Mouse (Mus musculus) urinary bladder, postnatal 4 days (tissue): ENCODE measurements at regions not wholly inside any gene's neighbourhood (a gene's known extent, or its start where the extent isn't known, plus 50 kb on each side); places are given as distances from the start of the nearest gene placed in this dataset.

Source experiments
- DNase-seq, 2 experiments: peaks; one replicate each; pipeline ENCODE4 v3.0.0; 2021 to 2022; ENCODE audit warnings: low spot score in 2 of 2

DNA sequence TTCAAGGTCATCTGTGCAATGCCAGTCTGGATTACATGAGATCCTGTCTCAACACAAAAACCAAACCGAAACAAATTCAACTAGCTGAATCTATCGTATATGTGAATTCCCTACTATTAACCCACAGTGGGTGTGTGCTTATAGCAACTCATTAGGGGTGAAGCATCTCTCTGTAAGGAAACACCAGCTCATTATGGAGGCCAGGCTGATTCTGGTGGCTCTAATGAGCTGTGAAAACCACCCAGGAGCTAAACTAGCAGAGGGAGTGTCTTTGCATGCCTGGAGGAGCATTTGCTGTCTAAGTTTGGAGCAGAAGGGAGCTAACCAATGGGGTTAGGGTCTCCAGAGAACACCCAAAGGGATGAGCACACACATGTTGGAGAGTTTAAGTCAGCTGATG is 54.1 kb upstream of the Adamts2 start:
- DNase-seq: no peak

DNA sequence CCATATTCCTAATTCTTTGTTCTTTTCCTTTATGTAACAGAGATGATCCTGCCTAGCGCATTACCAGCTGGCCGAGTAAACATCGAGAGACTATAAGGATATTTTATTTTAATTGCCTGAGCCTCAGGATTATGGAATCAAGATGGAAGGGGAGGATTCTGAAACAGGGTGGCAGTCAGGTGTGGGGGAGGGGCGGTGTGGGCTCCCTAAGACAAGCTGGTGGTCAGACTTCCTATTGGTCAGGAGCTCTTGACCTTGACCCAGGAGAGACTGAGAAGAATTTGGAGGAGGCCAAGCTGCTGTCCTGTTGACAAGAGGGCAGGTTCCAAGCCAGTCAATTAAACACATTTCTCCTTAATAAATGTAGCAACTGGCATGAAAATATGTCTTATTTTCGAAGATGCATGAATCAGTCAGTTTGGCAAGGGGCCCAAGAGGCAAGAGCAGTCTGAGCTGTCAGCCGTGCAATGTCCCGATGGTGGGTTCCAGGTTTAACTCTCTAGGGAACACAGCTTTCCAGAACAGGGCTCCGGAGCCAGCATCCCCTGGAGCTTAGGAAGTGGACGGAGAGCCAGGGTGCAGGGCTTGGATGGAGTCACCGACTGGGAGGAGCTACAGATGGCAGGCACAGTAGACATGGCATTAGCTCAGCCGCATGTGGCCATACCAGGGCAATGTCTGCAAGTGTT is 55.3 kb upstream of the Adamts2 start:
- DNase-seq: no peak

DNA sequence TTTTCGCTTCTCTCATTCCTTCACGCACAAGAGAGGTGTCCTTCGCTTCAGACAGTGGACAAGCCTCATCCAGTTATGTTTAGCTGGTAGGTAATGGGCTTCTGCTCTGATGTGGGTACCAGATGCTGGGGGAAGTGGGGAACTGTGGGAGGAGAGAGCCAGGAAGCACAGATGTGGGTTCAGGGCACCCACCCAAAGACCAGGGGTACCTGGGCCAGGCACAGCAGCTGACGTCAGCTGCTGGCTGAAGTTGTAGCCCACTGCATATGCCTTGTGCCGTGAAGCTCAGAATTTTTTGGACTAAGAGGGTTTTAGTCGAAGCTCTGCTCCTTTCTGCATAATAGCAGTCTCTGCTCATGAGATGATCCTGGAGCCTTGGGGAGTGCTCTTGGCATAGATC is 56.5 kb upstream of the Adamts2 start:
- DNase-seq: no peak

DNA sequence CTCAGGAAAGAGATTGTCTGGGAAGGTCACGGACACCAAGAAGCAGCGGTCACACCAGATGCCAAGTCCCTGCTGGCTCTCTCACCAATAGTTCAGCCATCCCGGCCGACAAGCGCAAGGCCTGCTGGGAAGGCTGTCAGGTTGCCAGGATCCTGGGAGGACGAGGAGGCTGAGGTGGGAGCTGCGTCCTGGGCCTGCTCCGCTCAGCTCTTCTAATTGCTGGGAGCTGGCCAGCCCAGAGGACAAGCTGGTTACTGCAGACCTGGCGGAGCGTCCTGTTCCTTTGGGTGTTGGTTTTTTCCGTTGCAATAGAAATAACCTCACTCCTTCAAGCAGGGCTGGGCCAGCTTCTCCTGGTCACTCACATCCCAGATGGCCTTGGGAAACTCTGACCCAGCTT is 61.7 kb upstream of the Adamts2 start:
- DNase-seq: peak in 1 of 2 experiments; percentile 71

DNA sequence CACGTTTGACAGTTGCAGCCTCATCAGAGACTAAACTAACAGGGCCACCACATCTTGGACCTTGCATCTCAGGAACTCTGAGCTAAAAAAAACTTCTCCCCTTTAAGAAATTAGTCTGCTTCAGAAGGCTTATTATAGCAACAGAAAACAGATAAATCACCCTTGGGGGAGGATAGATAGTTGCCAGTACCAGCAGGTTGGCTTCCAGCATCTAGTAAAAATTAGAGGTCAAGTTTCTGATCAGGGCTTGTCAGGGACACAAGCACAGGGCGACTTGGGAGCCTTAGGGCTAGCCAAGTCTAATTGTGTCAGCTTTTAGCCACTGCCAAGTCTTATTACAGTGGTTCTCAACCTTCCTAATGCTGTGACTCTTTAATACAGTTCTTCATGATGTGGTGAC is 67.6 kb upstream of the Adamts2 start:
- DNase-seq: no peak

DNA sequence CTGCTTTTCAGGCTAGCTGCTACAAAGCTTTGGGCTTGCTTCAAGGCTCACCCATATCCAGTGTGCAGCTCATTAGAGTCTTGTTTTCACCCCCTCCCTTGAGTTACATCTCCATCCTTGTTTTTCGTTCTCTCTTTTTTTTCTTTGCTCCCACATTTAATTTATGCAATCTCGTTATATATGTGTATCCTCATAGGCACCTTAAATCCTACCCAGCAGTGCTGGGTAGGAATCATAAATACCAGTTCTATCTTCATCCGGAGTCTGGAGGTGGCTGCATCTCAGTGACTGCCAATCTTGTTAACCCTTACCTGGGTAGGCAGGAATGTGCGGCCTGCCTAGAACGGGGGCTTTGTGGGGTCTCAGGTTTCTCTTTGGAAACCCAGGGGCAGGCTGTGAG is 74.0 kb upstream of the Adamts2 start:
- no peak for DNase-seq

DNA sequence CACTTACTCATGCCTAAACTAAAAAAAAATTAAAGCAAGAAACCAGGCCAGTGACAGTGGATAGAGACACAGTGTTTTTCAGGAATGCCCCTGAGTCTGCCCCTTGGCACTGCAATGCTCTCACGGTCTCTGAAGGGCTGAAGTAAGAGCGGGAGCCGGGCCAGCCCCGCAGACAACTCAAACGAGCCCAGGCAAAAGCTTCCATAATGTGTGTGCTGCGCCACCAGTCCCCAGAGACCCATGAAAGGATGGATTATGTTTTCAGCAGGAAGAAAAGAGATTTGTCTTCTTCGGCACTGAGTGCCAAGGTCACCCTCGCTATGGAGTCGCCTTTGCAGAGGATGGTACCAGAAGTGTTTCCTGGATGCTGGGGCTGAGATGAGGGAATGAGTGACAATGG is 81.7 kb upstream of the Adamts2 start:
- DNase-seq: no peak

DNA sequence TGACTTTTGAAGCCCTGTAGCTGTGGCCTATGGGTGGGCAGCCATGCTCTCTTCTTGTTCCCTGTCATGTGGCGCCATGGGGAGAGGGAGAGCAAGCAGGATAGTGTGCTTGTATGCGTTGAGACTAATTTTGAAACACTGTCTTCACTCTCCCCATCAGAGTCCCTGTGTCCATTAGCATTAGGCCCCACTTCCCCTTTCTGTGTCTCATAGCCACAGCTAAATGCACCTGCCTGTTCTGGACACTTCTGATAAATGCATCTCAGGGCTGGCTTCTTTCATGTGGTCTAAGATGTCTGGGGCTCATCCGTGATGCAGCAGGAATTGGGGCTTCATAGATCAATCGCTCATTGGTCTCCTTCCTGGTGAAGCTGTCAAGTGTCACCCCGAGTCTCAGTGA is 77.0 kb upstream of the Rufy1 start:
- no peak for DNase-seq

DNA sequence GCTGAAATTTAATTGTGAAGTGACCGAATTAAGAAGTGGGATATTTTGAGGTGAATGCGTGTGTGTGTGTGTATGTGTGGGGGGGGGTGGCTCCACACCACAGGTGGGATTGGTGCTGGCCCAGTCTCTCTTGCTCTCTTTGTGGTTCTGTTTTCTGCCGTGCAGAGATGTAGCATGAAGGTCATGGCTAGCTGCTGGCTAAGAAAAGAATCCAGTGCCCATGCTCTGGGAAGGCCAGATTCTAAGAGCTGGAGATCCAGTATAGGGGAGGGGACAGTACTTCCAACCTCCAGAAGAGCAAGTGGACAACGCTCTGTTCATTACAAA is 76.5 kb upstream of the Rufy1 start:
- no peak for DNase-seq

DNA sequence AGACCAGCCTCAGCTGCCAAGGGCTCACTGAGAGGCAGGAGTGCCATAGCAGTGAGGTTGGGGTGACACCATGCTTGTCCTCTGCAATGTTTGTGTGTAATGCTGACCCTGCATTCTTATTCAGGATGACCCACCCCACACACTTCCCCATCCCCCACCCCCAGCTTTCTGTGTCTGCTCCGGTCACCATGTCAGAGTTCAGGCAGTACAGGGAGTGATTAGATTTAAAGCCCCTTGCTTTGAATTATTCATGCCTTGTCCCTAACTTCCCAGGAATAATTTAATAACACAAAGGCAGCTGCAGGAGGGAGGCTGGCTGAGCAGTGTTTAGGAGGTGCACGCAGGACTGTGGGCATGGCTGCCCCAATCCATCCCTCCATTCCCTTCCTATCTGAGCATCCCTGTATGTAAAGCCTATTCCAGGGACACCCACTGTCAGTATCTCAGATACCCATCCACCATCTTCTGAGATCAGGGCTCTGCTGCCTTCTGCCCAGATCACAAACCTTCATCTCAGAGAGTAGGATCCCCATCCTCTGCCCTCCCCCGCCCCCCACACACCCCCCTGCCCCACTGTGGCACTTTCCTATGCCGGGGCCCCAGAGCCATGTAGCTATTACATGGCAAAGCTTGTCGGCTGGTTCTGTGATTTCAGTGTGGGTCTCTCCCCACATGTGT is 76.0 kb upstream of the Rufy1 start:
- no peak for DNase-seq

DNA sequence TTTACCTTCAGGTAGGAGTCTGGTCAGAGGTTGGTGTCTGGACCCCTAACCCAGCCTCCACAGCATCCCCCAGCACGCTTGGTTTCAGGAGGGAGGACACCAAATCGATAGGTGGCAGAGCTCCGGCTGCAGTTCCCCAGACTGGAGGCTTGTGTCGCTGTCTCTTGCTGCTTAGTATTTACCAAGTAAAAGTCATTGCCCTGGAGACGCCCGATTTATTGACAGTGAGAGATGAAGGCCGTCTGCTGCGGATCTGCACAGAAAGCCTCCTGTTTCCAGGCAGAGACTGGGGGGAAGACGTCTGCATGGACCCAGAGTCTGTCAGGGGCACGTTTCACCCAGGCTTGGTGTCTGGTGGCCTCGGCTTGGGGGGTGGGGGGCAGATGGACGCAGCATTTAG is 70.4 kb upstream of the Rufy1 start:
- no peak for DNase-seq

DNA sequence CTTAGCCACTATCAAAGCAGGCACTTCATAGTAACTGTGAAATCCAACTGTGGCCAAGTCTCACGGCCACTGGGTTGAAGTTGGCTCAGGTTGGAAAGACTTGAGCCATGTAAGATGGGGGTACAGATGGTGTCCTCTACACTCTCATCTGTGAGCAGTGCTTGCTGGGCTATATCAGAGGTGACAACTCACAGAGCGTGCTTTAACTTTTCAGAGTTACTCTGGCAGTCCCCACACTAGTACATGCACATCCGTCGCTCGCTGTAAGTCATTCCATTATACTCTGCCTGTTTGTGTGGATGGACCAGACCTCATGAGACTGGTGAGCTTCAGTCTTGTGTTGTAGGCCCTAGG is 62.2 kb upstream of the Rufy1 start:
- no peak for DNase-seq

DNA sequence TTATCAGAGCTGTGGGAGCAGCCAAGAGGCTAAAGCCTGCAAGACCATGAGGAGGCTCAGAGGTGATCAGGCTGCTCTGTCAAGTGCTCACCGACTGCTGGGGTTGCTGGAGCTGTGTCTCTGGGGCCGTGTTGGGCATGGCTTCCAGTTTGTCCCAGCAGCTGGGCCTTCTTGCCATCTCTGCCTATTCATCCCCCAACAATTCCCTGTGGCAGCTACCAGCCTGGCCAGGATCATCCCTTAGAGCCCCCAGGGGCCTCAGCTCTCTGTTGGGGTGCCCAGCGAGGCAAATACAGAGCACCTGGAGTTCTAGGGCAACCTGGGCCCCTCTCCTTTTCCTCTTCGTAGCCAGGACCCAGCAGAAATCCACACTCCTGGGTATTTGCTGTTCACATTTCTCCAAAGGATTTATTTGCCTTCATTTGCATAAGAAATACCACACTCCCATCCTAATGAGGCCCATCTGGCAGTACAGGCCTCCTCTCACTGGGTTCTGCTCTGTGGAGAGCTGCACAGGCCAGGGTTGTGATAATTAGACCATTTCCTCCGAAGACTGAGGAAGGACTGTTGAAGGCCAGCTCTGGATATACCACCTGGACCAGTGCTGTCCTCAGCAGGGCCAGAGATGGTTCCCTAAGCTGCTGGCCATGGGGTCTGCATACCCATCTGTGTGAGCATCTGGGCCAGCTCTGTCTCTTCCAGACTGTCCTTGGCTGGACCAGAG is 61.6 kb upstream of the Rufy1 start:
- no peak for DNase-seq

DNA sequence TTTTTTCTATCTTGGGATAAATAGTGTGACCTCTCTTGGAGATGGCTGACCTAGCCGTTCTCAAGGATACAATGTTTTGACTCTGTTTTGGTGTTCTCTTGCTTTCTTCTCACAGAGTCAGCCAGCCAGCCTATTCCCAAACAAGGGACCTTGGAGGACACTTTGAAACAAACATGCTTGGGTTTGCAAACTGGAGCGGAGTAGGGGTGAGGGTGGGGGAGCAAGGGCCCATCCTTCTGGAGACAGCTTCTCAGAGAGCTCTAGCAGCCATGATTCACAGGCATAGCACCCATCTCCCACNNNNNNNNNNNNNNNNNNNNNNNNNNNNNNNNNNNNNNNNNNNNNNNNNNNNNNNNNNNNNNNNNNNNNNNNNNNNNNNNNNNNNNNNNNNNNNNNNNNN is 52.9 kb upstream of the Rufy1 start:
- no peak for DNase-seq

DNA sequence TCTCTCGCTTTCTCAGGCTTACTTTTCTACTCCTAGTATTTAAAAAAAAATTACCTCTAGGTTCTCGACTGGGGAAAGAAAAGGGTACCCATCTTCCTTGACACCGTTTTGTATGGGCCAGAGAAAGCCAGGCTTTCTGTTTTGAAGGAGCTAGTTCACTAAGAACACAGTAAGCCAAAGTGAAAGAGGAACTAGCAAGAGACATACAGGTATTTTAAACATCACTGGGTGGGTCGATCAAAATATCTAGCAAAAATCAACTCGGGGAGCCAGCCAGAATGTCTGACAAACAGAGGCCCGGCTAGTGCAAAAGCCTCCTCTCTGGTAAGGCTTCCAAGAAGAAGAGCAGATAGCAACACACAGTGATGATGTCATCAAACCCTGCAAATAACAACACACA is 52.2 kb upstream of the Rufy1 start:
- DNase-seq: no peak

DNA sequence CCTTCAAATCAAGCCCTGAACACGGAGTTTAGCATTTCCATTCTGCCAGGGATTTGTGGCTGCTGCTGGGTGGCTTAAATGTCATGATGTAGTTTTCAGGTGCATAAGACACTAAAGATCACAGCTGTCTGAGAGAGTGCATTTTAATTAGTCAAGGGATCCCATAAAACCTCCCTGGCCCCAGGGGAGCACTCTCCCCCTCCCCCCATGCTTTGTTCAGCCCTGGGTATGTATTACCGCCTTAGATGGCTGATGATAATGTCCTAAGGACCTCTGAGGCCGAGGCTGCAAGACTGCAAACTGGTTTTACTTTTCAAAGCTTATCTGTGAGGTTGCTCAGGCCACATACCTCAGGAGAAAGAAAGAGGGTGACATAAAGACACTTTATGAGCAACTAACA is 51.7 kb upstream of the Rufy1 start:
- no peak for DNase-seq
